Mouse (Mus musculus) G1E (cell line): ENCODE data around the gene Sprr3.

Source experiments
- CTCF ChIP-seq: IDR thresholded peaks from 2 replicates; pipeline ENCODE4 v1.5.1; 2012; ENCODE audit warnings: low read depth, low read length, inconsistent platforms, mixed read lengths
- GATA1 ChIP-seq: IDR thresholded peaks from 2 replicates; pipeline ENCODE4 v1.6.1; 2012; ENCODE audit warnings: borderline replicate concordance, low read length, inconsistent platforms, mixed read lengths
- POLR2AphosphoS5 ChIP-seq: IDR thresholded peaks from 2 replicates; pipeline ENCODE4 v1.6.1; 2012; ENCODE audit warnings: low read depth, low read length, inconsistent platforms; ENCODE audit not compliant: insufficient replicate concordance
- TAL1 ChIP-seq: conservative IDR thresholded peaks from 2 replicates; pipeline ENCODE4 v1.6.1; 2012; ENCODE audit warnings: low read depth, low read length, inconsistent platforms, mixed read lengths

GRCm38 (mm10) chr3:92455151-92455550 is 3.4 kb downstream of the Sprr3 start:
- TF ChIP-seq CTCF (no peak), GATA1 (no peak), POLR2AphosphoS5 (no peak), TAL1 (no peak)
